Mouse (Mus musculus) myocyte (in vitro differentiated cells): ENCODE results near the gene 1700029F12Rik.

ENCODE experiments used
- E2F4 ChIP-seq: IDR thresholded peaks from one replicate; pipeline ENCODE4 v1.6.1; 2011; ENCODE audit warnings: mild to moderate bottlenecking, control low read depth, moderate library complexity; ENCODE audit not compliant: insufficient read depth
- MYOD1 ChIP-seq, 3 experiments: IDR thresholded peaks; one replicate each; pipeline ENCODE4 v1.6.1; 2011; ENCODE audit warnings: control low read depth in 2 of 3, low read depth in 2 of 3, mild to moderate bottlenecking in 2 of 3, moderate library complexity in 1 of 3; ENCODE audit not compliant: insufficient read length in 2 of 3, control insufficient read depth in 1 of 3
- MYOG ChIP-seq, 3 experiments: IDR thresholded peaks; one replicate each; pipeline ENCODE4 v1.6.1; 2011; ENCODE audit warnings: control low read depth in 2 of 3, low read depth in 2 of 3, mild to moderate bottlenecking in 2 of 3; ENCODE audit not compliant: insufficient read length in 2 of 3, control insufficient read depth in 1 of 3, insufficient read depth in 1 of 3
- POLR2A ChIP-seq: IDR thresholded peaks from one replicate; pipeline ENCODE4 v1.6.1; 2011; ENCODE audit warnings: low read depth, mild to moderate bottlenecking, control low read depth, moderate library complexity; ENCODE audit not compliant: insufficient read length
- USF1 ChIP-seq: IDR thresholded peaks from one replicate; pipeline ENCODE4 v1.6.1; 2011; ENCODE audit warnings: low read depth, mild to moderate bottlenecking, control low read depth, moderate library complexity

GRCm38 (mm10) chr13:96993291-96993989 lies 40.7 kb downstream of the 1700029F12Rik start:
- TF ChIP-seq MYOD1 (IDR thresholded peaks at IDR 0.05; ENCODE audit: control insufficient read depth in 1 of 3, insufficient read length in 2 of 3, low read depth in 2 of 3) (no peak), POLR2A (no peak), USF1 (no peak), MYOG (IDR thresholded peaks at IDR 0.05; ENCODE audit: control insufficient read depth in 1 of 3, insufficient read depth in 1 of 3, insufficient read length in 2 of 3, low read depth in 2 of 3) (no peak), E2F4 (no peak)
